Mouse (Mus musculus): Measurements from ENCODE around the gene Hspa1a. TPM values are rescaled to one million over a fixed set of nuclear protein-coding genes. Genes with fewer than 3 reads are reported as not detected.
"Not testable (repeated sequence)": the region's sequence is repeated elsewhere in the genome, so short reads cannot be mapped to it uniquely, and the experiment has no call there.

Gene Hspa1a
- total RNA-seq, 2 experiments from 2014 or later = 10.8 to 12.6 TPM

DNA sequence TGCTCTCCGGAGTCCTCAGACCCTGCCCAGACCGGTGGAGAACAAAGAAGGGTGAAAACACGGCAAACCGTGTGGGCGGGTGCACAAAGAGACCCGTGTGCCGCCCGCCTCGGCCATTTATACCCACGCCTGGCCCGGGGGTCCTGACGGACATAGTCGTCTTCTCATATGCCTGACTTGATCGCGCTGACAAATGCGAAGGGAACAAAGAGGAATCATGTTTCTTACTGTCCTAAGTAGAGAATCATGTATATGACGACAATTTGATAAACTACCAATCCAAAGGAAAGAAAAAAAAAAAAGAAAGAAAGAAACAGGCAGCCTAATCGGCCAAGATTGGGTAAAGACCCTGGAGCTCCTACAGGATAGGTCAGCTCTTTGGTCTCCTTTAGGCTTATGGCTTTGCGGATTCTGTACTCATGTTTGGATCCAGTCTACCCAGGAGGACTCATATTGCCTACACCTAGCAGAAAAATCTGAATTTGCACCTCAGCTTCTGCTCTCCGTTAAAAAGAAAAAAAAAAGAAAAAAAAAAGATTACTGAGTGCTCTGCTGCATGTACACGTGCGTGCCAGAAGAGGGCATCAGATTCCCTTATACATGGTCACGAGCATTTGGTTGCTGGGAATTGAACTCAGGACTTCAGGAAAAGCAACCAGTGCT is 19.4 kb downstream of the Hspa1a start:
- intact Hi-C loops (cut with DNase I) = loop anchor here (1.0 to 2.0 kb wide), 3 partner anchors 21 to 54 kb away; partner anchors contain the start of genes C2, Ehmt2, Lsm2 and Neu1
- DNase-seq (ENCODE audit: low spot score in 2 of 2) = peak; percentile 74 to 76

DNA sequence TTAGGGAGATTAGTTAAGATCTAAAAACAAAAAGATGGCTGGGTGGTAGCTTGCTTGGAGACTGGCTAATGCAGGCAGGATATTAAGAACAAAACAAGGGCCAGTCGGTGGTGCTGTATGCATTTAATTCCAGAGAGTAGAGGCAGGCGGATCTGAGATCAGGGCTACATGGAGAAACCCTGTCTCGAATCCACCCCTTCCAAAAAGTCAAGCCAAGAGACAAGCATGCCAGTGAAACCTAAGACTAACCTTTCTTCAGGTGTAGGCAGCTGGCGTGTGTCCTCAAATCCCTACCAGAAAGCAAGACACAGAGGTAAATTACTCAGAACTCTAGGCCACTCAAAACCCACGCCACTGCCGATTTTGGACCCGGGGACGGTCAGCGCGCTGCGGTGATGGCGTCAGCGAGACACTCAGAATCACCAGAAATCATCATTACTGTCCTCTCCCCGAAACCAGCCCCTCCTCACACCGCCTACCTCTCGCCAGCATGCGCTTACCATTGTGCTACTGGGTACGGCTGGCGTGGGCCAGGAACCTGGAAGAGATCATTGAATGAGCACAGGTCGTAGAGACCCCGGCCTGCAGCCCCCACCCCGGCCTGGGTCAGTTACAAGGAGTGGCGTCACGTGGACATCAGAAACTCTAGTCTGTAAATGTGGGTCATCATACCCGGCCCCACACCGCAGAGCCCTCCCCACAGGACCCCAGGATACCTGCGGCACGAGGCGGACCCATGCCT is 20.1 kb downstream of the Hspa1a start:
- peak; percentile 43 to 64 for DNase-seq (ENCODE audit: low spot score in 2 of 2)
- intact Hi-C loops (cut with DNase I) = loop anchor here (1.0 to 2.0 kb wide), 3 partner anchors 21 to 53 kb away; partner anchors contain the start of genes C2, Ehmt2, Lsm2 and Neu1

- intact Hi-C loops (cut with DNase I) = no loop called here
- DNase-seq (ENCODE audit: low spot score in 2 of 2) = no peak
Measured at GRCm38 (mm10) chr17:34950514-34951455, 21.2 kb downstream of the Hspa1a start.

DNA sequence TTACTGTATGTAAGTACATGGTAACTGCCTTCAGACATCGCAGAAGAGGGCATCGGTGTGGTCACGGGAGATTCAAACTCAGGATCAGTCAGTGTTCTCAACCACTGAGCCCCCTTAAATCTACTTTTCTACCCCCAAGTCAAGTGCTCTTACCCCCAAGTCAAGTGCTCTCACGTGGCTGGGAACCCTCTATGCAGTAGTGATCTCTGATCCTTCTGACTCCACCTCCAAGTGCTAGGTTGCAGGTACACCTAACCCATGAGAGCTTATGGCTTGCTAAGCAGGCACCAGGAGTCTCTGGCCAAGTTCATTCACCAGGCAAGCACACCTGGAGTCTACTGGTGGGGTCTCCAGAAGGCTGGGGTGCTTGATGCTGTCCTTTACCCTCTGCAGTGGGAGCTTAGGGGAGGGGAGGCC is 22.4 kb downstream of the Hspa1a start:
- no peak for DNase-seq (ENCODE audit: low spot score in 2 of 2)
- intact Hi-C loops (cut with DNase I) = no loop called here

DNA sequence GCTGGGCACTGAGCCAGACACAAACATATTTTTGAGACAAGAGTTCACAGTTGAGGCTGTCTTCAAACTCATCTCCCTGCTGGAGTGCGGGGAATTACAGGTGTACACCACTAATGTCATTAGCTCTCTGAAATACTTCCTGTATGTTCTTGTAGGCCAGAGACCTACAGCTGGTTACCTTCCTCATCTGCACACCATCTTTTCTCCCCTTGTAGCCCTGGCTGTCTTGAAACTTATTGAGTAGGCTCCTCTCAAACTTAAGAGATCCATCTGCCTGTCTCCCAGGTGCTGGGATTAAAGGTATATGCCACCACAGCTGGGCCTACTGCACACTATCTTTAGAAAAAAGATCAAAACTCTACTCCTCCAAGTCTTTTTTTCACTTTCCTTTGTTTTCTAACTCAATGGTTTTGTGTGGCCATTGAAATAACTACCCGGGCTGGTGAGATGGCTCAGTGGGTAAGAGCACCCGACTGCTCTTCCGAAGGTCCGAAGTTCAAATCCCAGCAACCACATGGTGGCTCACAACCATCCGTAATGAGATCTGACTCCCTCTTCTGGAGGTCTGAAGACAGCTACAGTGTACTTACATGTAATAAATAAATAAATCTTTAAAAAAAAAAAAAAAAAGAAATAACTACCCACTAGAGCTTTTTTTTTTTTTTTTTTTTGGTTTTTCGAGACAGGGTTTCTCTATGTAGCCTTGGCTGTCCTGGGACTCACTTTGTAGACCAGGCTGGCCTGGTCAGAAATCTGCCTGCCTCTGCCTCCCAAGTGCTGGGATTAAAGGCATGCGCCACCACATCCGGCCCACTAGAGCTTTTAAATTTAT is 23.0 kb downstream of the Hspa1a start:
- intact Hi-C loops (cut with DNase I) = not testable (repeated sequence)

DNA sequence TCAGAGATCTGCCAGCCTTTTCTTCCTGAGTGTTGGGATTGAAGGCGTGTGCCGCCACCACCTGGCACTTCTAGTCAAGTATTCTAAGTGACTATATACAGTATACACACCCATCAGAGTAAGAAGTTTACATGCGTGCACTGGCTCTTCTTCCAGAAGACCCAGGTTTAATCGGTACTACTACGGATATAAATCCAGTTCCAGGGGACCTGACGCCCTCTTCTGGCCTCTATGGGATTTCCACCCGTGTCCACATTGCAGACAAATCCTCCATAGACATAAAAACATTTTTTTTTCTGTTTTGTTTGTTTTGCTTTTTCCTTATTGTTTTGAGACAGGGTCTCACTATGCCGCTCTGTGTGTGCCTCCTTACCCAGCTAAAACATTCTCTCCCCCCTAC is 24.4 kb downstream of the Hspa1a start:
- intact Hi-C loops (cut with DNase I) = loop anchor here (1.0 kb wide), 1 partner anchor 92 kb away; no protein-coding TSS in a partner anchor

More for the DNA sequence above, 23.0 kb downstream of the Hspa1a start:
- not testable (repeated sequence) for DNase-seq (ENCODE audit: low spot score in 2 of 2)

GRCm38 (mm10) chr17:34946486-34947140 is 25.3 kb downstream of the Hspa1a start:
- no peak for DNase-seq (ENCODE audit: low spot score in 2 of 2)
- intact Hi-C loops (cut with DNase I) = loop anchor here (1.0 kb wide), 1 partner anchor 91 kb away; no protein-coding TSS in a partner anchor

More for the DNA sequence above, 24.4 kb downstream of the Hspa1a start:
- peak in 1 of 2 experiments; percentile 16 for DNase-seq (ENCODE audit: low spot score in 2 of 2)

DNA sequence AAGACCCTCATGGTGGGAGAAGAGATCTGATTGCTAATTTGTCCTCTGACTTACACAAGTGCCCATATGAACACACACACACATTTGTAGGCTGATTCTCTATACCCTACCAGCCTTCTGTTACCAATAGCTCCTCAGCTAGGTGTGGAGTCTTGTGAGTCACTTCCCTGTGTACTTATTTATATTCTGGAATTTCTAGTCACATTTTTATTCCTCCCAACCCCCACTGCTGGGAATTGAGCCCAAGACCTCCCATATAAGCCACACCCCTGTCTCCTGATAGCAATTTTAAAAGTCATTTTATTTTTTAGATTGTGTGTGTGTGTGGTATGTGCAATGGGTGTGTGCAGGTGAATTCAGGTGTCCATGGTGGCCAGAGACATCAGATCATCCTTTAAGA is 27.6 kb downstream of the Hspa1a start:
- intact Hi-C loops (cut with DNase I) = no loop called here
- no peak for DNase-seq (ENCODE audit: low spot score in 2 of 2)

DNA sequence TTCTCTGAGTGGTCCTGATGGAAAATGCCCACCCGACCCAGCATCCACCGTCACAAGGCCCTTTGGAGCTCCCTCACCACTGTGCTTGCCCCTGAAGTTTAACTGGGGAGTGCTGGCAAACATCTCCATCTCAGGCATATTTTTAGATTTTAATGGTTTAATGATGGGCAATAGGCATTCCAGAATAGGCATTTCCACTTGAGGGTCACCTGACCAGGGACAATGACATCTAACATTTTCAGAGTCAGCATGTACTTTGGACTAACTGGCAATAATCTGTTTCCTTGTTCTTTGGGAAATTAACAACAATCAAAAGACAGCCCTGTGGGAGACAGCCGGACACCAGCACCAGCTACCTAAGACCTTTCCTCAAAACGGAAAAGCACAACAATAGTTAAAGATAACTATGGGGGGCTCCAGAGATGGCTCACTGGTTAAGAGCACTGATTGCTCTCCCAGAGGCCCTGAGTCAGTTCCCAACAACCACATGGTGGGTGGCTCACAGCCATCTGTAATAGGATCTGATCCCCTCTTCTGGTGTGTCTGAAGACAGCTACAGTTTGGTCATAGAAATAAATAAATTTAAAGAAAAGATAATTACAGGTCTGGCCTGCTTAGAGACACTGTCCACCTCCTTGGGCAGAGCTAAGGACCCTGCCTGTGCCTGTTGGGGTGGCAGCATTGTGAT is 28.7 kb downstream of the Hspa1a start:
- intact Hi-C loops (cut with DNase I) = no loop called here

GRCm38 (mm10) chr17:34941344-34942041 is 30.5 kb downstream of the Hspa1a start:
- DNase-seq (ENCODE audit: low spot score in 2 of 2) = no peak
- intact Hi-C loops (cut with DNase I) = no loop called here

More for the DNA sequence above, 28.7 kb downstream of the Hspa1a start:
- no peak for DNase-seq (ENCODE audit: low spot score in 2 of 2)

- no peak for DNase-seq (ENCODE audit: low spot score in 2 of 2)
- intact Hi-C loops (cut with DNase I) = no loop called here
Measured at GRCm38 (mm10) chr17:34937960-34938505, 33.9 kb downstream of the Hspa1a start.

DNA sequence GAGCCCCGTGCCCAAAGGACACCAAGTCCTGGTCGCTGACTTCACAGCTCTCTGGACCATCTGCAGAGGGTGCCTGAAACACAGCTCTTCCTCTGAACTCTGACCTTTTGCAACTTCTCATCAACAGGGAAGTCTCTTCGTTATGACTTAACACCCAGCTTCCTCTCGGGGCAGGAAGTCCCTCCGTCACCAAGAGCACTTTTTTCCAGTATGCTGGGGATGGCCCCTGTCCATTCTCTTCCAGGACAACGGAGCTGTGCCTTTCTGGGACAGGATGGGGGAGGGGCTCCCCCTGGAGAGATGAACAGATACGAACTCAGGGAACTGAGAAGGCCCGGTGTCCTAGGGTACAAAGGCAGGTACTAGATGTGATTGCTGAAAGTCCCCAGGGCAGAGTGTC is 37.1 kb downstream of the Hspa1a start:
- intact Hi-C loops (cut with DNase I) = no loop called here
- DNase-seq (ENCODE audit: low spot score in 2 of 2) = no peak

DNA sequence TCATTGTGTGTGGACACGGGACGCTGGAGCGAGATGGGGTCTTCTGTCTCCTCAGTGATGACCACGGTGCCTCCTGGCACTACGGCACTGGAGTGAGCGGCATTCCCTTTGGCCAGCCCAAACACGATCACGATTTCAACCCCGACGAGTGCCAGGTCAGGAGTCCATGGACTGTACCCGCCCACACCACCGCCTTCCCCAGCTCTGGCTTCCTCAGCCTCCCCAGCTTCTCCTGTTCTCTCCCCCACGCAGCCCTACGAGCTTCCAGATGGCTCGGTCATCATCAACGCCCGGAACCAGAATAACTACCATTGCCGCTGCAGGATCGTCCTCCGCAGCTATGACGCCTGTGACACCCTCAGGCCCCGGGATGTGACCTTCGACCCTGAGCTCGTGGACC is 37.9 kb downstream of the Hspa1a start:
- DNase-seq (ENCODE audit: low spot score in 2 of 2) = peak in 1 of 2 experiments; percentile 18
- intact Hi-C loops (cut with DNase I) = no loop called here

- no peak for DNase-seq (ENCODE audit: low spot score in 2 of 2)
- intact Hi-C loops (cut with DNase I) = no loop called here
Measured at GRCm38 (mm10) chr17:34932287-34932686, 39.7 kb downstream of the Hspa1a start.

DNA sequence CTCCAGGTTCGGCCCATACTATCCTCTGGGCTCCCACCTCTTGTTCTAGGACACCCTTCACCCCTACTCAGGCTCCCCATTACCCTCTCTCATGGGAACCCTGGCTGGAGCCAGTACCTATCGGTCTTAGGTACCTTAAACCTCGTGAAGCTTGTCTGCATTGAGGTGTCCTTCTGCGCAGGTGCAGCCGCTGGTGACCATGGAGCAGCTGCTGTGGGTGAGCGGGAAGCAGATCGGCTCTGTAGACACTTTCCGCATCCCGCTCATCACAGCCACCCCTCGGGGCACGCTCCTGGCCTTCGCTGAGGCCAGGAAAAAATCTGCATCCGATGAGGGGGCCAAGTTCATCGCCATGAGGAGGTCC is 40.2 kb downstream of the Hspa1a start:
- DNase-seq (ENCODE audit: low spot score in 2 of 2) = peak; percentile 42 to 67
- intact Hi-C loops (cut with DNase I) = loop anchor here (1.0 kb wide), 1 partner anchor 21 kb away; no protein-coding TSS in a partner anchor

- DNase-seq (ENCODE audit: low spot score in 2 of 2) = peak; percentile 98 to 99
- intact Hi-C loops (cut with DNase I) = loop anchor here (1.0 kb wide), 1 partner anchor 21 kb away; no protein-coding TSS in a partner anchor
Measured at GRCm38 (mm10) chr17:34931061-34931734, 40.8 kb downstream of the Hspa1a start, which contains the start of gene Neu1. Gene Neu1 (plus strand): TSS chr17:34931253.

Measured in left cerebral cortex, postnatal 25 days (tissue).